Mouse (Mus musculus) G1E-ER4 (cell line): ENCODE results near the gene Smoc1. TPM values are rescaled to one million over a fixed set of nuclear protein-coding genes. Genes with fewer than 3 reads are reported as not detected.

Experiments used
- GATA1 ChIP-seq: IDR thresholded peaks from one replicate; pipeline ENCODE4 v1.8.0; 2012; ENCODE audit warnings: low read length, inconsistent platforms
- polyA plus RNA-seq: library from polyadenylated mRNA; stranded (reverse); fragments of >175 nt; gene quantifications from 2 replicates; pipeline ENCODE4 v1.2.3, GENCODE M21; 2012

Gene Smoc1
- polyA plus RNA-seq, 1 experiment = 6.2 TPM

- TF ChIP-seq GATA1 = no peak
These were observed 104.5 kb downstream of the Smoc1 start for GRCm38 (mm10) chr12:81131114-81131513.

- no peak for TF ChIP-seq GATA1
These were observed 106.6 kb downstream of the Smoc1 start for GRCm38 (mm10) chr12:81133055-81133665.

- TF ChIP-seq GATA1 = no peak
These were observed 111.6 kb downstream of the Smoc1 start for GRCm38 (mm10) chr12:81138217-81138616.

DNA sequence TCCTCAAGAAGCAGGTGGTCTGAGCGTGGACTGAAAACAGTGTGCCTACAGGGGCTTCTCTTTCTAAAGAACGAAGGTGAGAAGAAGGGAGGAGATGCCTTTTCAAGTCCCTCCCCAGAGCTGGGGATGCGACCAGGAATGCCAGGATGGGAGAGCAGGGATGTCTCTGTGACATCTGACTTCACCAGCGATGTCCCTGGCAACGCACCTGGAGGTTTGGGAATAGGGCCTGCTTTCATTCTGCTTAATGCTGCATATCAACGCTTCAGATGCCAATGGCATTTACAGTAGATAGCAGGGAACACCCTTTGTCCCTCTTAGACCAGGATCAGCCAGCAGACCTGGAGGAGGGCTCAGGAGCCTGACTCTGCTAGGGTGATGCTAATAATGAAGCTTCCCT is 112.9 kb downstream of the Smoc1 start:
- TF ChIP-seq GATA1 = no peak

- TF ChIP-seq GATA1 = no peak
These were observed 114.2 kb downstream of the Smoc1 start for GRCm38 (mm10) chr12:81140594-81141328.

DNA sequence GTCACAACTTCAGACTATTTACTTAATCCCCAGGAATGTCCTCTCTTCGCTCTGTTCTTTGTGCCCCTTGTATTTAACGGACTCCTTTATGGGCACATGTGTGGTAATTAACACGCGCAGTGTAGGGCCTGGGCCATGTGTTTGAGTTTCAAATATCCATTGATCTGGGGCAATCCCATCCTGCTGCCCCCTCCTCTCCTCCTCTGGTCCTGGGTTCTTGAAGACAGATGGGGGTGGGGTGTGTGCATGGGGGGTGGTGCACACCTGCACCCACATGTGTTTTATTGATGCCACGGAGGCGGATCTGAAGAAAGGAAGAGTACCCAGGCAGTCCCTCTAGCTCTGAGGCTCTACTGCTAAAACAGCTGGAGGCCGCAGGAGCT is 114.7 kb downstream of the Smoc1 start:
- no peak for TF ChIP-seq GATA1

DNA sequence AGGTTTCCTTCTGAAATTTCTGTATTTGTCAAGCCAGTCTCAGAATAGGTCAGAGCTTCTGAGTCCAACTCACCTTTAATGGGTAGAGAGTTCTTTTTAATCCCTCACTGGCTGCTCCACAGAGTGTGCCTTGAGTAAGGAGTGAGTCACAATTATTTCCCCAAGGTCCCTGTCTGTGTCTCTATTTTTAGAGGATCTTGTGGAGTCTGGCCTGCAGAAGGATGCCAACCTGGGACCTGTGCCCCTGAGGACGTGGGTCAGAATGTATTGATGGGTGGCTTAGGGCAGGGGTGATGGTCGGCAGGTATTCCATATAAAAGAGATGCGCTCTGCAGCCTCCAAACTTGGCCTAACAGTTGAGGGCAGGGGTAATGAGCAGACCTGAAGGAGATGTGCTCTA is 115.6 kb downstream of the Smoc1 start:
- TF ChIP-seq GATA1 = no peak

- no peak for TF ChIP-seq GATA1
These were observed 117.6 kb downstream of the Smoc1 start for GRCm38 (mm10) chr12:81144201-81144600.

- no peak for TF ChIP-seq GATA1
These were observed 120.0 kb downstream of the Smoc1 start for GRCm38 (mm10) chr12:81146417-81147180.

GRCm38 (mm10) chr12:81147956-81148355 is 121.3 kb downstream of the Smoc1 start:
- TF ChIP-seq GATA1 = no peak

DNA sequence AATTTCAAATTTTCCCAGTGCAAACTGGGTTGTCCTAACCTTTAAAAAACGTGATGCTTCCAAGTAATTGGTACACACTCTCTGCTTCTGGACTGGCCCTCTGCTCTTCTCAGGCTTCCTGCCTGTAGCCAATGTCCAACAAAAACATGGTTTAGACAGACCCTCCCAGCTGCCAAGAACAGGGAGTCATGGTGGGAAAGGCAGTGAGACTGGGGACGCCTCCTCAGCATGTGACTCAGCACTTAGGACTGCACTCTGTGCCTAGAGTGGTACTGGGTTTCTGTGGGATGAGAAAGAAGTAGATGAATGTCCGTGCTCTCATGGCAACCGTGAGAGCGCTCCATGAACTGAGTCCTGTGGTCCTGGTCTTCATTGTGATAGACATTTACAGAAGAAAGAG is 124.3 kb downstream of the Smoc1 start:
- TF ChIP-seq GATA1 = no peak

DNA sequence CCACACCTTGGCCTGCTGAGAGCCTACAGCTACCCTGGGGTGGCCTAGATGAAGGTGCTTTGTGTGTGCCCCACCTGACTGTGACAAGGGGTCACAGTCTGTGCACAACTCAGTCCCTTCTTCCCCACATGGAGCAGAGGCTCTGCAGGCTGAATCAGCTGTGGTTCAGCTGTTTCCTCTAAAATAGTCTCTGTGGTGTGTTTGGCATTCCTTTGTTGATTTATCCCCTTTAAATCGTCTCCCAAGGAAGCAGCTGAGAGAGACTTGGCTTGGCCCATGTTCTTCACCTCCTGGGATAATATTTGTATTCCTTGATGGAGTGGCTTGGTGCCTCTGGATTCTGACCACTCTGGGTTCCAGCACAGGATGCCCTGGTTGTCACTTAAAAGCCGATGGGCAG is 125.5 kb downstream of the Smoc1 start:
- TF ChIP-seq GATA1 = no peak

- no peak for TF ChIP-seq GATA1
These were observed 129.1 kb downstream of the Smoc1 start for GRCm38 (mm10) chr12:81155675-81156074.

- no peak for TF ChIP-seq GATA1
These were observed 130.2 kb downstream of the Smoc1 start for GRCm38 (mm10) chr12:81156841-81157240.

DNA sequence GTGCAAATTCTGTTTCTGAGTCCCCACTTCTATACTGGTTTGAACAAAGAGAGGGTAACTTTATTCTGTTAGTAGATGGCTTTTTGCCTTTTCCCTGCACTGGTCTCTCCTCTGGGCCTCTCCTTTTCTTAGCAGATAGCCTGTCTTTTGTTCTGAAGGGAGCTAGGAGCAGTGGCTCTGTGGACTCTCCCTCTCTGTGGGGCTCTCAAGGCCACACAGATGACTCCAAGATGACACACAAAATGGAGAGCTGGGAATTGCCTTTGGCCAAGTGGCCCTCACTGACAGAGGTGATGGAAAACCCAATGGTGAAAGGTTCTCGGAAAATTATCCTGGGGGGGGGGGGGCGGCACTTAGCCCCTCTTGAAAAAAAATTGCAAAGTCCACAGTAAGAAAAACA is 133.3 kb downstream of the Smoc1 start:
- TF ChIP-seq GATA1 = no peak

GRCm38 (mm10) chr12:81160425-81160824 is 133.8 kb downstream of the Smoc1 start:
- TF ChIP-seq GATA1 = no peak
